Mouse (Mus musculus): ENCODE results near the gene Trmu.

DNA sequence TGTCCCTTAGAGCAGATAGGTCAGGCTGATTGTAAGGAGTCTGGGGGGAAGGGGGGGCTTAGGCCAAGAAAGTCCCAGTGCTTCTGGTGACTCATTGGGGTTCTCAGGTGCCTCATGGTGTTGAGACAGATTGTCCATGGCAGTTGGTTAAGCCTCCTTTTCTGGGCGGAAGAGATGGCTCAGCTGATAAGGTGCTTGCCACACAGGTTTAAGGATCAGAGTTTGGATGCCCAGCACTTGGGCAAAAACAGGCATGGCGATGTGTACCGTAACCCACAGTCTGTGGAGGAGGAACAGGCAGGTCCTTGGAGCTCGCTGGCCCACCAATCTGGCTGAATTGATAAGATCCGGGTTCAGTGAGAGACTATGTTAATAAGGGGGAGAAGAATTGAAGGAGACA, 42.2 kb upstream of the Trmu start:
- TF ChIP-seq CTCF (IDR thresholded peaks at IDR 0.05; ENCODE audit: control insufficient read depth, insufficient read depth, insufficient replicate concordance, low read depth, low read length) (no peak), POLR2A (IDR thresholded peaks at IDR 0.05; ENCODE audit: control insufficient read depth, low read depth, low read length) (no peak)
